Comparison of ENCODE assay signal across 14 mouse cellular contexts in genomic region chr4:100170743-100171142, GRCm38 (mm10).
DNase-seq lines count a peak whose midpoint lies in the region; ATAC-seq lines count a peak whose summit lies in the region.
"Had no signal": no experiment of that assay in that cellular context is flagged by ENCODE, and none has a peak within 500 bp of the region (broad histone marks: within the 10 kb centered on the region; RNA-seq: fewer than 3 reads in every experiment).

No protein-coding gene starts in this region.

- no peaks in the 10 kb centered on the region for H3K36me3 ChIP-seq in hindbrain, embryonic 10.5 days
- H3K36me3 ChIP-seq in hindbrain, embryonic 11.5 days (ENCODE audit: control insufficient read depth, insufficient read depth, low read length), result no peaks in the 10 kb centered on the region
- no peaks in the 10 kb centered on the region for H3K36me3 ChIP-seq in midbrain, embryonic 13.5 days
- H3K36me3 ChIP-seq in midbrain, embryonic 11.5 days (ENCODE audit: control insufficient read depth, insufficient read depth, low read length), result no peaks in the 10 kb centered on the region
- H3K36me3 ChIP-seq in forebrain, embryonic 14.5 days (ENCODE audit: control insufficient read depth, insufficient read depth, low read length), result no peaks in the 10 kb centered on the region
- H3K36me3 ChIP-seq in neural tube, embryonic 13.5 days, result no peaks in the 10 kb centered on the region
- H3K36me3 ChIP-seq: hindbrain, embryonic 15.5 days had no signal

- H3K9me3 ChIP-seq in hindbrain, embryonic 10.5 days, result no peaks in the 10 kb centered on the region
- no peaks in the 10 kb centered on the region for H3K9me3 ChIP-seq in hindbrain, embryonic 11.5 days (ENCODE audit: control insufficient read depth, low read length)
- H3K9me3 ChIP-seq in midbrain, embryonic 13.5 days, result no peaks in the 10 kb centered on the region
- no peaks in the 10 kb centered on the region for H3K9me3 ChIP-seq in midbrain, embryonic 11.5 days (ENCODE audit: control insufficient read depth, low read length)
- no peaks in the 10 kb centered on the region for H3K9me3 ChIP-seq in forebrain, embryonic 14.5 days (replicated peaks; ENCODE audit: control insufficient read depth, low read length)
- no peaks in the 10 kb centered on the region for H3K9me3 ChIP-seq in neural tube, embryonic 13.5 days
- H3K9me3 ChIP-seq: hindbrain, embryonic 15.5 days had no signal

- WGBS in hindbrain, embryonic 10.5 days, result 34% methylated on average over 5 of the region's 5 CpGs
- WGBS in hindbrain, embryonic 11.5 days, result 42% methylated on average over 5 of the region's 5 CpGs
- WGBS in midbrain, embryonic 13.5 days, result 14% methylated on average over 5 of the region's 5 CpGs
- 26% methylated on average over 5 of the region's 5 CpGs for WGBS in midbrain, embryonic 11.5 days
- WGBS in forebrain, embryonic 14.5 days, result 5% methylated on average over 5 of the region's 5 CpGs
- 15% methylated on average over 5 of the region's 5 CpGs for WGBS in neural tube, embryonic 13.5 days

- ATAC-seq in hindbrain, embryonic 11.5 days (ENCODE audit: low FRiP score), result no peak
- ATAC-seq in midbrain, embryonic 13.5 days, result no peak
- no peak for ATAC-seq in midbrain, embryonic 11.5 days (ENCODE audit: low FRiP score)
- ATAC-seq in forebrain, embryonic 14.5 days, result no peak
- ATAC-seq in neural tube, embryonic 13.5 days (ENCODE audit: low read depth), result 0 out of 2 replicates have a peak, but pooled peaks have one; percentile 34
- ATAC-seq: CD4-positive, CD25-positive, alpha-beta regulatory T cell, adult 4 months had no signal

- H3K27me3 ChIP-seq in hindbrain, embryonic 10.5 days (ENCODE audit: insufficient read depth, poor library complexity, severe bottlenecking), result no peaks in the 10 kb centered on the region
- H3K27me3 ChIP-seq in hindbrain, embryonic 11.5 days (ENCODE audit: control insufficient read depth, insufficient read depth, low read length), result no peaks in the 10 kb centered on the region
- no peaks in the 10 kb centered on the region for H3K27me3 ChIP-seq in midbrain, embryonic 13.5 days
- 0 out of 2 replicates have a peak, but pooled peaks cover 2% of the 10 kb centered on the region for H3K27me3 ChIP-seq in midbrain, embryonic 11.5 days (ENCODE audit: control insufficient read depth, insufficient read depth, low read length)
- H3K27me3 ChIP-seq in forebrain, embryonic 14.5 days (replicated peaks; ENCODE audit: control insufficient read depth, insufficient read depth, low read length), result no peaks in the 10 kb centered on the region
- H3K27me3 ChIP-seq in neural tube, embryonic 13.5 days, result no peaks in the 10 kb centered on the region
- H3K27me3 ChIP-seq: hindbrain, embryonic 15.5 days had no signal

- H3K4me1 ChIP-seq in hindbrain, embryonic 10.5 days (replicated peaks), result peaks cover 56% of the 10 kb centered on the region
- H3K4me1 ChIP-seq in hindbrain, embryonic 11.5 days (replicated peaks; ENCODE audit: control insufficient read depth, insufficient read depth, low read length), result no peaks in the 10 kb centered on the region
- H3K4me1 ChIP-seq in midbrain, embryonic 13.5 days (replicated peaks), result peaks cover 22% of the 10 kb centered on the region
- peaks cover 7% of the 10 kb centered on the region; the same call in 1 of the 2 replicates for H3K4me1 ChIP-seq in midbrain, embryonic 11.5 days (ENCODE audit: control insufficient read depth, insufficient read depth, low read length)
- H3K4me1 ChIP-seq in forebrain, embryonic 14.5 days (ENCODE audit: control insufficient read depth, insufficient read depth, low read length), result 0 out of 2 replicates have a peak, but pooled peaks cover 5% of the 10 kb centered on the region
- H3K4me1 ChIP-seq in neural tube, embryonic 13.5 days (replicated peaks), result peaks cover 30% of the 10 kb centered on the region

- DNase-seq in hindbrain, embryonic 10.5 days (ENCODE audit: low spot score), result no peak
- DNase-seq in hindbrain, embryonic 11.5 days (ENCODE audit: low spot score), result no peak
- DNase-seq in midbrain, embryonic 11.5 days (ENCODE audit: low spot score, missing footprints), result no peak
- peak; percentile 11 for DNase-seq in forebrain, embryonic 14.5 days (ENCODE audit: low spot score)
- DNase-seq in adipocyte (ENCODE audit: low spot score), result no peak
- DNase-seq: adrenal gland, adult 2 months; cerebellum, postnatal 25 days; gastrocnemius, postnatal 36 days; right cerebral cortex, postnatal 25 days had no signal

- no peak overlapping the region for H3K4me2 ChIP-seq in hindbrain, embryonic 11.5 days (replicated peaks; ENCODE audit: low read depth, low read length)
- no peak overlapping the region; the same call in 1 of the 2 replicates for H3K4me2 ChIP-seq in midbrain, embryonic 13.5 days (replicated peaks)
- no peak overlapping the region for H3K4me2 ChIP-seq in midbrain, embryonic 11.5 days
- H3K4me2 ChIP-seq in forebrain, embryonic 14.5 days (ENCODE audit: low read length), result no peak overlapping the region
- peak overlapping the region; percentile 21 for H3K4me2 ChIP-seq in neural tube, embryonic 13.5 days

- peak overlapping the region; percentile 78 for H3K27ac ChIP-seq in hindbrain, embryonic 10.5 days
- no peak overlapping the region for H3K27ac ChIP-seq in hindbrain, embryonic 11.5 days (ENCODE audit: low read depth, low read length)
- 0 out of 2 replicates have a peak overlapping the region, but pooled peaks have one; percentile 30 for H3K27ac ChIP-seq in midbrain, embryonic 13.5 days
- no peak overlapping the region for H3K27ac ChIP-seq in midbrain, embryonic 11.5 days (ENCODE audit: low read depth, low read length)
- no peak overlapping the region for H3K27ac ChIP-seq in forebrain, embryonic 14.5 days (ENCODE audit: low read depth, low read length)
- H3K27ac ChIP-seq in neural tube, embryonic 13.5 days (replicated peaks), result peak overlapping the region; percentile 47; the same call in 1 of the 2 replicates
- H3K27ac ChIP-seq: hindbrain, embryonic 15.5 days; liver, embryonic 14.5 days had no signal

- no peak overlapping the region for H3K4me3 ChIP-seq in hindbrain, embryonic 10.5 days
- no peak overlapping the region for H3K4me3 ChIP-seq in hindbrain, embryonic 11.5 days (ENCODE audit: low read depth, low read length)
- H3K4me3 ChIP-seq in midbrain, embryonic 13.5 days (replicated peaks), result no peak overlapping the region
- no peak overlapping the region for H3K4me3 ChIP-seq in midbrain, embryonic 11.5 days (ENCODE audit: low read depth, low read length)
- H3K4me3 ChIP-seq in forebrain, embryonic 14.5 days (ENCODE audit: low read depth, low read length), result no peak overlapping the region
- no peak overlapping the region for H3K4me3 ChIP-seq in neural tube, embryonic 13.5 days
- H3K4me3 ChIP-seq: hindbrain, embryonic 15.5 days had no signal

- no peak overlapping the region for H3K9ac ChIP-seq in hindbrain, embryonic 11.5 days (ENCODE audit: low read depth, low read length)
- H3K9ac ChIP-seq in midbrain, embryonic 13.5 days (replicated peaks), result no peak overlapping the region
- no peak overlapping the region for H3K9ac ChIP-seq in midbrain, embryonic 11.5 days (ENCODE audit: low read length)
- H3K9ac ChIP-seq in forebrain, embryonic 14.5 days (ENCODE audit: low read length), result no peak overlapping the region
- H3K9ac ChIP-seq in neural tube, embryonic 13.5 days, result peak overlapping the region; percentile 44
- H3K9ac ChIP-seq: hindbrain, embryonic 15.5 days; liver, embryonic 14.5 days had no signal

Comparison
In these comparisons a context has a peak if more than half of its experiments do, and no peak if none do; other contexts are left out.
1. H3K27ac ChIP-seq: peak in hindbrain, embryonic 10.5 days (single experiment), midbrain, embryonic 13.5 days (single experiment) and neural tube, embryonic 13.5 days (single experiment); none in hindbrain, embryonic 11.5 days (single experiment), midbrain, embryonic 11.5 days (single experiment) and forebrain, embryonic 14.5 days (single experiment).